Mouse (Mus musculus) erythroblast, embryonic 14.5 days (primary cell): ENCODE results near the gene Gramd1a.

Source experiments
- GATA1 ChIP-seq: IDR thresholded peaks from 2 replicates; pipeline ENCODE4 v1.6.1; 2012; ENCODE audit warnings: low read length, inconsistent platforms, mixed read lengths
- TAL1 ChIP-seq: IDR thresholded peaks from 3 replicates; pipeline ENCODE4 v1.6.1; 2012; ENCODE audit warnings: low read length, inconsistent platforms, mixed read lengths

DNA sequence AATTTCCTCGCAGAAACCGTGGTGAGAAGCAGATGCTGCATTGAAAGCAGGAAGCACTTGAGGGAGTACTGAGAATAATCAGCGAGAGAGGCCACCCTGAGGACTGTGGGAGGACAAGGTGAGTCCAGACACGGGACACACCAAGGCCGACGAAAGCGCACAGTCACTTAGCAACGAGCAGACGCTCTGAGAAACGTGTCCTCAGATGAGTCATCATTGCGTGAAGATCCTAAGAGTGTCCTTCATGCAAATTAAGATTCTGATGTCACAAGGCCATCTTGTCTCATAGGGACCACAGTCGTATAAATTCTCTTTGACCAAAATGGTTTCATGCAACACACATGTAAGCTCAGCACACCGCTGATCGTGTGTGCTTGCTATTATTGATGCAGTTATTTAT lies 54.9 kb downstream of the Gramd1a start:
- TF ChIP-seq TAL1 (no peak), GATA1 (no peak)
